Mouse (Mus musculus) embryonic facial prominence, embryonic 11.5 days (tissue): ENCODE data around the gene BC035947. TPM values are rescaled to one million over a fixed set of nuclear protein-coding genes. Genes with fewer than 3 reads are reported as not detected.

Experiments
- ATAC-seq: fragments of 200-750 bp; cut with Nextera tagmentation; replicated peaks from 2 replicates; pipeline ENCODE4 v1.8.0; 2017; ENCODE audit warnings: low read depth; ENCODE audit not compliant: insufficient number of reproducible peaks, low FRiP score, low TSS enrichment
- DNase-seq: peaks from one replicate; pipeline ENCODE4 v3.0.0-alpha.2; 2015; ENCODE audit warnings: low spot score
- H3K27ac ChIP-seq: fragments of 300-500 bp; sonication (generic); replicated peaks from 2 replicates; pipeline ENCODE4 v1.5.1; 2014; ENCODE audit warnings: mild to moderate bottlenecking, low read depth, low read length, control low read depth
- H3K27me3 ChIP-seq: fragments of 300-500 bp; sonication (generic); 2 replicates; pipeline ENCODE4 v1.6.1; 2014; ENCODE audit warnings: mild to moderate bottlenecking, low read length, moderate library complexity, mixed read lengths; ENCODE audit not compliant: control insufficient read depth, insufficient read depth
- H3K36me3 ChIP-seq: fragments of 300-500 bp; sonication (generic); replicated peaks from 2 replicates; pipeline ENCODE4 v1.6.1; 2014; ENCODE audit warnings: low read depth, mild to moderate bottlenecking, low read length, moderate library complexity, mixed read lengths; ENCODE audit not compliant: control insufficient read depth, insufficient read depth
- H3K4me1 ChIP-seq: fragments of 300-500 bp; sonication (generic); 2 replicates; pipeline ENCODE4 v1.6.1; 2014; ENCODE audit warnings: low read length, mixed read lengths; ENCODE audit not compliant: control insufficient read depth, insufficient read depth
- H3K4me2 ChIP-seq: fragments of 300-500 bp; sonication (generic); 2 replicates; pipeline ENCODE4 v1.6.1; 2014; ENCODE audit warnings: low read depth, mild to moderate bottlenecking, control low read depth, low read length, moderate library complexity
- H3K4me3 ChIP-seq: fragments of 300-500 bp; sonication (generic); 2 replicates; pipeline ENCODE4 v1.5.1; 2014; ENCODE audit warnings: low read depth, low read length, control low read depth
- H3K9ac ChIP-seq: fragments of 300-500 bp; sonication (generic); replicated peaks from 2 replicates; pipeline ENCODE4 v1.6.1; 2014; ENCODE audit warnings: mild to moderate bottlenecking, control low read depth, low read length
- H3K9me3 ChIP-seq: fragments of 300-500 bp; sonication (generic); replicated peaks from 2 replicates; pipeline ENCODE4 v1.6.1; 2016; ENCODE audit warnings: mild to moderate bottlenecking, low read length, inconsistent platforms, mixed read lengths; ENCODE audit not compliant: control insufficient read depth
- WGBS: fragments of 180-500 bp; shearing (Covaris S2); extraction: QIAGEN DNeasy Blood & Tissue Kit; methylation state at CpG from one replicate; pipeline ENCODE4 v1.1.7; 2014; 5-methylcytosine and 5-hydroxymethylcytosine counted together
- polyA plus RNA-seq: library from polyadenylated mRNA; unstranded; fragments of >200 nt; fragmentation: Nextera tagmentation; extraction: Ambion mirVana; gene quantifications from 2 replicates; pipeline ENCODE4 v1.2.1, GENCODE M21; 2014

The BC035947 gene
- polyA plus RNA-seq, 1 experiment from 2014 or later = 0.43 TPM

DNA sequence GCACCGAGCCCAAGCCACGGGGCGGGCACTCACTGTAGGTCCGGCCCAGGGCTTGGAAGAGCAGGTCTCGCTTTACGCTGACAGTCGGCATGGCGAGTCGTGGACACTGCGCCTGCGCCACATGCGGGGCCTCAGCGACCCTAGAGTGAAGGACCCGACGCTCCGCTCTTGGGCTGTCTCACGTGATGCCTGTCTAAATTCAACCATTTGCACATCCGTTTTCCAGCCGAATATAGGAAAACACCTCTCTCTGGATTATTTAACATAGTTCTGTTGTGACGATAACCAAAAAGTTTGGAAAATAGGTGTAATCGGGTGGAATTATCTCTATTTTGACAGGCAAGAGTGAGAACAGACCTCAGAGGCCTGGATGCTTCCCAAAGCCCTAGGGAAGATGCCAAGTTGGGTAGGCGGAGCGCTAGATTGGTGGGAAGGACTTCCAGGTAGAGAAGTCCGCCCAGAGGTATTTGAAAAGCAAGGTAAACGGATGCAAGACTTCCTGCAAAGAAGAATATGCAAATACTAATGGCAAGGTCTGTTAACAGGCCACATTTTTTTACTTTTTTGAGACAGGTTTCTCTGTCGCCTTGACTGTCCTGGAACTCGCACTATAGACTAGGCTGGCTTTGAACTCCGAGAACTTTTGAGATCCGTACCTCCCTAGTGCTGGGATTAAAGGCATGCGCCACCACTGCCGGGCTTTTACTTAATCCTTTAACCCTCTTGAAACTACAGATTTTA, 23.0 kb downstream of the BC035947 start, which contains the start of gene Farsb:
Farsb (minus strand) TSS at position 146 of the 741 bp plus-strand sequence.
- H3K4me1 ChIP-seq = no peaks in the 10 kb centered on the region; the same call in 1 of the 2 replicates
- no peaks in the 10 kb centered on the region for H3K9me3 ChIP-seq
- peak within 1 kb of the TSS; percentile 86 for H3K9ac ChIP-seq
- peak within 1 kb of the TSS; percentile 78 for H3K4me2 ChIP-seq
- H3K27ac ChIP-seq = peak within 1 kb of the TSS; percentile 9; the same call in 1 of the 2 replicates
- ATAC-seq (peak; percentile 95), DNase-seq (peak; percentile 93)
- H3K36me3 ChIP-seq = no peaks in the 10 kb centered on the region
- WGBS = under 1% methylated on average over 31 of the region's 31 CpGs
- peak within 1 kb of the TSS; percentile 98 for H3K4me3 ChIP-seq
- H3K27me3 ChIP-seq = no peaks in the 10 kb centered on the region

DNA sequence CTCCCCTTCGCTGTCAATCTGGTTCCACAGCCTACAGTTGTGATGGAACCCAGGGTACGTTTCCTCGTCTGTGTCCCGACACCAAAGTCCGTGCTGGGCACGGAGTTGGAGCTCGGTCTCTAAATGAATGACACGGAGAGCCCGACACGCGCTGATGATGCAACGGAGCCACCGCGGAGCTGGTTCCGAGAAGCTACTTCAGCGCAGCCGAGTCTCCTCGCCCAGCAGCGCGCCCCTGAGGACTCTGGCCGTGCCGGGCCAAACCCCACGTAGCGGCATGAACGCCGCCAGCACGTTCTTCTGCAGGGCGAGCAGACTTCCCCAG, 23.6 kb downstream of the BC035947 start:
- Histone ChIP-seq H3K4me2 (peak overlapping the region; percentile 78), H3K27ac (peak overlapping the region; percentile 9; the same call in 1 of the 2 replicates), H3K27me3 (no peaks in the 10 kb centered on the region), H3K9me3 (no peaks in the 10 kb centered on the region), H3K36me3 (no peaks in the 10 kb centered on the region), H3K9ac (peak overlapping the region; percentile 86), H3K4me1 (no peaks in the 10 kb centered on the region; the same call in 1 of the 2 replicates), H3K4me3 (peak overlapping the region; percentile 98)
- under 1% methylated on average over 28 of the region's 28 CpGs for WGBS
- DNase-seq (no peak), ATAC-seq (no peak)

DNA sequence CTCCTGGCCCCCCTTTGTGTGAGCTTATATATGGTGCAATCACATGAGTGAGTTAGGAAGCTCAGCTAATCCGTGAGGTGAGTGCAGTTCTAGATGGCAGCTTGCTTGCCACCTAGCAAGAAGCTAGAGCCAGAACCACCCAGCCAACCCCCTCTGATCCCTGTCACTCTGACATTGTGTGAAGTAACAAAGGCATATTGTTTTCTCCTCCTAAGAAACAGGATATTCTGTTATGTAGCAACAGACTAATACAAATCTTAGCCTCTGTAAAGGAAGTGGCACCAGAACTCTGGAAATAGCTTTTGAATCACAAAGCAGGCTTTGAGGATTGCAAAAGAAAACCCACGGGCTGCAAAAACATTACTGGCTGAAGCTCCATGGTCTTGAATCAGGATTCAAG, 27.6 kb downstream of the BC035947 start:
- no peaks in the 10 kb centered on the region for H3K36me3 ChIP-seq
- ATAC-seq (no peak), DNase-seq (no peak)
- no peak overlapping the region for H3K27ac ChIP-seq
- no peak overlapping the region for H3K9ac ChIP-seq
- no peak overlapping the region for H3K4me3 ChIP-seq
- 22% methylated on average over 2 of the region's 2 CpGs for WGBS
- no peaks in the 10 kb centered on the region for H3K4me1 ChIP-seq
- no peak overlapping the region for H3K4me2 ChIP-seq
- H3K9me3 ChIP-seq = no peaks in the 10 kb centered on the region
- H3K27me3 ChIP-seq = no peaks in the 10 kb centered on the region

DNA sequence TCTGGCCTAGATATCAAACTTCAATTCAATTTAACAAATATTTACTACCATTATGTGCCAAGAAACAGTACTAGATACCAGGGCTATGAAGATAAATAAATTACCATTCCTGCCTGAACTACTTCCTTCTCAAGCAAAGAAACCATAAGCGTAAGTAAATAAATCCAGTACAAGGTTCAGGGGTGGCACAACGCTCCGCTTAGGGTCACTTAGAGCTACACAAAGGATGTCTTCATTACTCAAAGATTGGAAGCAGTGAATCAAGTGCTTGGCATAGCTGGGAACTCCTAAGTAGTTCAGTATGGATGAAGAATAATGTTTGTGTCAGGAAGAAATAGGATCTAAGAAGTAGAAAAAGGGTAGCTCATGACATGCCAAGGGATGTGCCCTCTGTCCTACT, 28.5 kb downstream of the BC035947 start:
- DNase-seq (no peak), ATAC-seq (no peak)
- WGBS = 85% methylated on average over 3 of the region's 3 CpGs
- Histone ChIP-seq H3K4me1 (no peaks in the 10 kb centered on the region), H3K9me3 (no peaks in the 10 kb centered on the region), H3K27me3 (no peaks in the 10 kb centered on the region), H3K9ac (no peak overlapping the region), H3K36me3 (no peaks in the 10 kb centered on the region), H3K4me3 (no peak overlapping the region), H3K4me2 (no peak overlapping the region), H3K27ac (no peak overlapping the region)

DNA sequence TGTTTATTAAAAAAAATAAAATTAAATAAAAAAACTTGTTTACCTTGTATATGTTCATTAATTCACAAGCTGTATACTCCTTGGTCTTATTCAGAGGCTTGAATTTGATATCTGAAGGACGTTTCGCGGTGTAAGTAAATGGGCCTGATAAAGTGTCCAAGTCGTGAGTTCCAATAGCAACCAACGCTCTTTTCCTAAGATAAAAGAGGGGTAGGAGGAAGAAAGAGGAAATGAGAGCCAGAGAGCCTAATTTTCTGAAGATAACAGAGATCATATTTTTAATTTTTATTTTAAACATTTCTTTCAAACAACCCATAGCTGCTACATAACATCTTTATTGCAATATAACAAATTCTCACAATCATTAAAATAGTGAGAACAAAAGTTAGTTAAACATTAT, 39.5 kb downstream of the BC035947 start:
- ATAC-seq (no peak), DNase-seq (no peak)
- WGBS = 89% methylated on average over 5 of the region's 5 CpGs
- no peak overlapping the region for H3K9ac ChIP-seq
- no peaks in the 10 kb centered on the region for H3K4me1 ChIP-seq
- no peak overlapping the region for H3K4me2 ChIP-seq
- no peaks in the 10 kb centered on the region for H3K27me3 ChIP-seq
- no peak overlapping the region for H3K4me3 ChIP-seq
- H3K27ac ChIP-seq = no peak overlapping the region
- no peaks in the 10 kb centered on the region for H3K9me3 ChIP-seq
- 0 out of 2 replicates have a peak, but pooled peaks cover 4% of the 10 kb centered on the region for H3K36me3 ChIP-seq

DNA sequence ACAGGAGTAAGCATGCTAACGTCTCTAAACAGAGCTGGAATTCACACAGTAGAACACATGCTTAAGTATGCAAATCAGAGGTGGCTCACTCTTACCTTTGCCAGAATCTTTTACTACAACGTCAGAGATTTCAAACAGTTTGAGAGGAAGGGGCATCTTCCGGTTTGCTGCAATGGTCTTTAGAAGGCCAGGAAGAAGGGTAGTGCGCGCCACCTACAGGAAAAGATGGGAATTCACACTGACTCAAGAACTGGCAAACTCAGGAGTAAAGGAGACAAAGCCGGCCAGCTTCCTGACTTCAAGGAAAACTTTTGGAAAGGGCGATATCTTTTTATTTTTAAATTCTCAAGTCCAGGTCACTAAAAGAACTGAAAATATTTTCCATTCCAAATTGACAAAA, 57.3 kb downstream of the BC035947 start:
- ATAC-seq (no peak), DNase-seq (peak; percentile 73)
- Histone ChIP-seq H3K27me3 (no peaks in the 10 kb centered on the region), H3K27ac (no peak overlapping the region), H3K4me1 (no peaks in the 10 kb centered on the region), H3K4me2 (no peak overlapping the region), H3K9me3 (no peaks in the 10 kb centered on the region), H3K4me3 (no peak overlapping the region), H3K36me3 (no peaks in the 10 kb centered on the region; the same call in 1 of the 2 replicates), H3K9ac (no peak overlapping the region)
- WGBS = 36% methylated on average over 7 of the region's 7 CpGs

DNA sequence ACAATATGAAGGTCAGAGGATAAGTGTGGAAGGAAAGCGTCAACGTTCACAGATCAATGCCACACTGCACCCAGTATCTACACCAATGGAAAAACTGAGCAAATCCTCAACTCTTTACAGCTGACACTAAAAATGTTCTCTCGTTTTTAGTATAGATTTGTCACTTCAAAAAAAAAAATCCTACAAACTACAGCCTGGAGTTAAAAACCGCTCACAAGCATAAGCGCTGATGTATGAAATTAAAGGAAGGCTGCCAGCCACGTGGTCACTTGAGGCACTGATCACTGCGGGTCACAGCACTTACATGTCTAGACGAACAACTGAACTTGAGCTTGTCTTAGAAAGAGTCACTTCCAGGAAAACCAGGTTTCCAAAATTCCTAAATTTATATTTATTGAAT, 58.1 kb downstream of the BC035947 start:
- Histone ChIP-seq H3K9me3 (no peaks in the 10 kb centered on the region), H3K4me1 (no peaks in the 10 kb centered on the region), H3K36me3 (no peaks in the 10 kb centered on the region; the same call in 1 of the 2 replicates), H3K9ac (no peak overlapping the region), H3K4me2 (no peak overlapping the region), H3K27ac (no peak overlapping the region), H3K27me3 (no peaks in the 10 kb centered on the region), H3K4me3 (no peak overlapping the region)
- 93% methylated on average over 8 of the region's 8 CpGs for WGBS
- no peak for DNase-seq
- no peak for ATAC-seq

DNA sequence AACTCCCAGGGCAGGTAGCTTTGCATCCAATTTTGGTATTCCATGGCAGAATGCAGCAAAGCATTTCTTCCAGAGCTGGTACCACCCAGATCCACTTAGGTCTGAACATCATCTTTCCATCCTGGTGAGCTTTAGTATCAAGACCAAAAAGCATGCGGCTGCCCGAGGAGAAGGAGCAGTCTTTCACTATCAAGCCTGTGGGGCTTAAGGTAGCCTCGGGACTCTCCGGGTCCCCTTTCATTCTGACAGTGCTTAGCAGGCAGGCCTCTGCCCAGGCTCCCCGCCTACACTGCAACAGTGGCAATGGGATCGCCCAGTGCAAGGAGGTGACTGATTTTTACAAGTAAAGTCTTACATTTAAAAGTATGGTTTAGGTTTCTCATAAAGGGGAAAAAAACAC, 59.4 kb downstream of the BC035947 start:
- DNase-seq (no peak), ATAC-seq (no peak)
- Histone ChIP-seq H3K4me2 (no peak overlapping the region), H3K4me3 (no peak overlapping the region), H3K9ac (no peak overlapping the region), H3K4me1 (no peaks in the 10 kb centered on the region), H3K27me3 (no peaks in the 10 kb centered on the region), H3K9me3 (no peaks in the 10 kb centered on the region), H3K27ac (no peak overlapping the region), H3K36me3 (no peaks in the 10 kb centered on the region; the same call in 1 of the 2 replicates)
- 90% methylated on average over 6 of the region's 6 CpGs for WGBS
